Mouse (Mus musculus) olfactory bulb, adult 2 months (tissue): ENCODE measurements around the gene Banp.

Experiments used
- CTCF ChIP-seq: fragments of 200-500 bp; IDR thresholded peaks from 2 replicates; pipeline ENCODE4 v1.5.1; 2012; ENCODE audit warnings: low read depth, mild to moderate bottlenecking, low read length, moderate library complexity; ENCODE audit not compliant: insufficient read depth
- POLR2A ChIP-seq: fragments of 200-500 bp; IDR thresholded peaks from 2 replicates; pipeline ENCODE4 v1.6.1; 2012; ENCODE audit warnings: mild to moderate bottlenecking, low read depth, low read length, moderate library complexity; ENCODE audit not compliant: insufficient read depth

GRCm38 (mm10) chr8:122021725-122022124 lies 72.2 kb downstream of the Banp start:
- TF ChIP-seq CTCF (no peak), POLR2A (no peak)
